Mouse (Mus musculus) megakaryocyte, embryonic 14.5 days (primary cell): ENCODE data around the gene Rhoq. TPM values are rescaled to one million over a fixed set of nuclear protein-coding genes. Genes with fewer than 3 reads are reported as not detected.

Experiments used
- H3K27me3 ChIP-seq: replicated peaks from 2 replicates; pipeline ENCODE3; 2012; ENCODE audit warnings: inconsistent platforms
- H3K36me3 ChIP-seq: replicated peaks from 2 replicates; pipeline ENCODE3; 2012; ENCODE audit warnings: low read length, inconsistent platforms, mixed read lengths
- H3K4me1 ChIP-seq: 2 replicates; pipeline ENCODE4 v1.6.1; 2012; ENCODE audit warnings: inconsistent platforms
- H3K4me3 ChIP-seq: replicated peaks from 2 replicates; pipeline ENCODE3; 2012; ENCODE audit warnings: moderate library complexity, mild to moderate bottlenecking, inconsistent platforms
- H3K9me3 ChIP-seq: 2 replicates; pipeline ENCODE4 v1.6.1; 2012; ENCODE audit warnings: inconsistent platforms
- FLI1 ChIP-seq: IDR thresholded peaks from 2 replicates; pipeline ENCODE4 v1.6.1; 2012; ENCODE audit warnings: low read length, inconsistent platforms, mixed read lengths
- GATA1 ChIP-seq: IDR thresholded peaks from 3 replicates; pipeline ENCODE4 v1.6.1; 2012; ENCODE audit warnings: mixed read lengths, low read length, inconsistent platforms, borderline replicate concordance
- polyA plus RNA-seq: library from polyadenylated mRNA; stranded (reverse); fragments of >175 nt; gene quantifications from 2 replicates; pipeline ENCODE4 v1.2.3, GENCODE M21; 2012; ENCODE audit warnings: low replicate concordance; ENCODE audit not compliant: insufficient read depth

Rhoq gene
- polyA plus RNA-seq, 1 experiment = 0.77 TPM

GRCm38 (mm10) chr17:86986449-86987138 lies 23.7 kb downstream of the Rhoq start:
- Histone ChIP-seq H3K27me3 (peaks cover 22% of the 10 kb centered on the region), H3K36me3 (no peaks in the 10 kb centered on the region), H3K9me3 (no peaks in the 10 kb centered on the region), H3K4me3 (no peak overlapping the region), H3K4me1 (peaks cover 27% of the 10 kb centered on the region)
- TF ChIP-seq FLI1 (no peak), GATA1 (no peak)

DNA sequence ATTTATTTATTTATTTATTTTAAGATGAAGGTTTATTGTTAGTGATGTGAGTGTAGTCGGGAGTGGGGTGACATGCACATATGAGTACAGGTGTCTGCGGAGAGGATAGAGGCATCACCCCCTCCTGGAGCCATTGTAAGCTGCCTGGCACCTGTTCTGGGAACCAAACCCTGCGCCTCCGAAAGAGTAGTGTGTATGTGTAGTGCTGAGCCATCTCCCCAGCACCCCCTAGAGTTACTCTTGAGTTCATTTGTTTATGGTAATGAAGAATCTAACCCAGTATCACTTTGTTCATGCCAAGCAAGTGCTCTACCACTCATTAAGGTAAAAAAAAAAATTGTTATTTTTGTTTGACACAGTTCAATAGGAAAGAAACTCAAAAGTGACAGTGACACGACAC lies 25.3 kb downstream of the Rhoq start:
- TF ChIP-seq FLI1 = no peak
- TF ChIP-seq GATA1 = no peak
- Histone ChIP-seq H3K9me3 (no peaks in the 10 kb centered on the region), H3K36me3 (no peaks in the 10 kb centered on the region), H3K4me1 (peaks cover 23% of the 10 kb centered on the region), H3K27me3 (peaks cover 15% of the 10 kb centered on the region), H3K4me3 (no peak overlapping the region)

- H3K9me3 ChIP-seq = no peaks in the 10 kb centered on the region
- peaks cover 15% of the 10 kb centered on the region for H3K27me3 ChIP-seq
- no peaks in the 10 kb centered on the region for H3K36me3 ChIP-seq
- H3K4me3 ChIP-seq = no peak overlapping the region
- peaks cover 23% of the 10 kb centered on the region for H3K4me1 ChIP-seq
- TF ChIP-seq FLI1 (no peak), GATA1 (no peak)
Measured at GRCm38 (mm10) chr17:86988601-86989184, 25.8 kb downstream of the Rhoq start.

DNA sequence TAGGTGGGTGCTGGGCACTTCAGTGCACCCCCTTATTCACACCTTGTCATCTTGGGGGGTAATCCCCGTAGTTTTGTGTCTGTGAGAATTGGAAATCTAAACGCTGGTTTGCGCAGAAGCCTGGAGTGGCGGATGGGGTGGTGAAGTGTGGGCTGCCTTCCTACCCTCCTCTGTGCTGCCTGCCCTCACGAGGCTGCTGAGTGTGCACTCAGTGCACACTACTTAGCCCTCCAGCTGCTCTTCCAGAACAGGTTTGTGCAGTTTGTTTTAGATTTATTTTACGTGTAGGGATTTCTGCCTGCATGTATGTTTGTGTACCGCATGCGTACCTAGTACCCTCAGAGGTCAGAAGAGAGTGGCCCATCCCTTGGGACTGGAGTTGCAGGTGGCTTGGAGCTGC lies 28.4 kb downstream of the Rhoq start:
- Histone ChIP-seq H3K27me3 (peaks cover 8% of the 10 kb centered on the region), H3K4me1 (peaks cover 23% of the 10 kb centered on the region)
- TF ChIP-seq GATA1 (no peak), FLI1 (no peak)

GRCm38 (mm10) chr17:86997323-86997722 lies 34.4 kb downstream of the Rhoq start:
- no peaks in the 10 kb centered on the region for H3K4me1 ChIP-seq
- H3K36me3 ChIP-seq = peaks cover 7% of the 10 kb centered on the region
- no peak for TF ChIP-seq FLI1
- no peak for TF ChIP-seq GATA1

More for the DNA sequence above, 28.4 kb downstream of the Rhoq start:
- Histone ChIP-seq H3K4me3 (no peak overlapping the region), H3K36me3 (no peaks in the 10 kb centered on the region), H3K9me3 (no peaks in the 10 kb centered on the region)

DNA sequence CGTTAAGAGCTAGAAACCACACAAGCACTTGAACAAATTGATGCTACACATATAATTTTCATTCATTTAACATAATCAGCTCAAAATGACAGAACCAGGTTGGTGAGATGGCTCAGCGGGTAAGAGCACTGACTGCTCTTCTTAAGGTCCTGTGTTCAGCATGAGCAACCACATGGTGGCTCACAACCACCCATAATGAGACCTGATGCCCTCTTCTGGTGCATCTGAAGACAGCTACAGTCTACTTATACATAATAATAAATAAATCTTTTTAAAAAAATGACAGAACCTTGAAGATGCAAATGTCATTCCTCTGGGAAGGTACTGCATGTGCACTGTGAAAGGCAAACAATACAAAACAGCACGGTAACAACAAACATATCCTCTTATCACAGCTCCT lies 46.1 kb downstream of the Rhoq start:
- no peak overlapping the region for H3K4me3 ChIP-seq
- H3K27me3 ChIP-seq = no peaks in the 10 kb centered on the region
- no peaks in the 10 kb centered on the region for H3K9me3 ChIP-seq
- H3K4me1 ChIP-seq = peaks cover 14% of the 10 kb centered on the region
- H3K36me3 ChIP-seq = peaks cover 9% of the 10 kb centered on the region
- TF ChIP-seq GATA1 (no peak), FLI1 (no peak)

More at GRCm38 (mm10) chr17:86997323-86997722, 34.4 kb downstream of the Rhoq start:
- H3K4me3 ChIP-seq = no peak overlapping the region
- peaks cover 3% of the 10 kb centered on the region for H3K27me3 ChIP-seq
- H3K9me3 ChIP-seq = no peaks in the 10 kb centered on the region

- Histone ChIP-seq H3K9me3 (no peaks in the 10 kb centered on the region), H3K36me3 (peaks cover 17% of the 10 kb centered on the region), H3K4me3 (no peak overlapping the region), H3K4me1 (peaks cover 14% of the 10 kb centered on the region), H3K27me3 (no peaks in the 10 kb centered on the region)
- TF ChIP-seq FLI1 = no peak
- TF ChIP-seq GATA1 = no peak
Measured at GRCm38 (mm10) chr17:87011301-87012019, 48.6 kb downstream of the Rhoq start.

GRCm38 (mm10) chr17:87019692-87020091 lies 56.8 kb downstream of the Rhoq start:
- TF ChIP-seq GATA1 = no peak
- no peak for TF ChIP-seq FLI1
- H3K36me3 ChIP-seq = peaks cover 34% of the 10 kb centered on the region
- no peaks in the 10 kb centered on the region for H3K27me3 ChIP-seq
- H3K4me1 ChIP-seq = peaks cover 10% of the 10 kb centered on the region
- no peaks in the 10 kb centered on the region for H3K9me3 ChIP-seq
- no peak overlapping the region for H3K4me3 ChIP-seq

DNA sequence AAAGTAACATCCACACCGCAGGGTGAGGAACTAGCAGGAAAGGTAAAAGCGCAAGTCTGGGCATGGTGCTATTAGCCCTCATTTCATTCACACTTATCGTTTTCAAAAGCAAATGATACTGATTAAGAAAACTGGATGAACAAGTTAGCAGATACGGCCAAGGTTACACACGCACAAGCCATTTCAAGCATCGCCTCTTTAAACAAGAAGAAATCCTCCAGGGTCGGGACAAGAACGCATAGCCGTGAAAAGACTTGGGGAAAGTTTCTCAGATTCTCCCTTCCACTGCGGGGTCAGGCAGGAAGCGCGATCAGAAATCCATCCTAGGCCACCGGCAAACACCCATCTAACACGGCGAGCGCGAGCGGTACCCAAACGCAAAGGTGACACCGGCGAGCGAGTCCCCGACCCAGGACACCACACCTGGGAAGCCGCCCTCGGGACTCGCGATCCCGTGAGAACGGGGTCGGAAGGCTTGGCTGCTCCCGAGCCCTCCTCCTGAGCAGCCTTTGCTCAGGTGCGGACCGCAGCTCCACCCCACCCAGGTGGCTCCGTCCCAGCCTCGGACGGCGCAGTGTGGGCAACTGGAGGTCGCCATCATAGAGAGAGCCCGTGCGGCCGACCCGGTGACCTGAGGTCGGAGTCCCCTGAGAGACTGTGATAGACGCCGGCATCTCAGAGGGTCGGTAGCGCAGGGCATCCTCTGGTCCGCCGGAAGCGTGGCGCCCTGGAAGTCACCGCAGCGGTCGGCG lies 61.8 kb downstream of the Rhoq start:
- H3K27me3 ChIP-seq = no peaks in the 10 kb centered on the region
- H3K4me3 ChIP-seq = peak overlapping the region; percentile 98
- H3K4me1 ChIP-seq = peaks cover 22% of the 10 kb centered on the region
- H3K9me3 ChIP-seq = no peaks in the 10 kb centered on the region
- H3K36me3 ChIP-seq = peaks cover 31% of the 10 kb centered on the region
- TF ChIP-seq GATA1 = no peak
- no peak for TF ChIP-seq FLI1
